Mouse (Mus musculus) kidney, embryonic 16.5 days (tissue): Measurements from ENCODE around the gene Gm13285. TPM values are rescaled to one million over a fixed set of nuclear protein-coding genes. Genes with fewer than 3 reads are reported as not detected.
"Not testable (repeated sequence)": the region's sequence is repeated elsewhere in the genome, so short reads cannot be mapped to it uniquely, and the experiment has no call there.

Source experiments
- ATAC-seq: fragments of 200-750 bp; cut with Nextera tagmentation; 2 replicates; pipeline ENCODE4 v1.8.0; 2017; ENCODE audit warnings: moderate TSS enrichment; ENCODE audit not compliant: low FRiP score, low TSS enrichment
- H3K27ac ChIP-seq: fragments of 300-500 bp; sonication (generic); 2 replicates; pipeline ENCODE4 v1.5.1; 2014; ENCODE audit warnings: low read length
- H3K27me3 ChIP-seq: fragments of 300-500 bp; sonication (generic); 2 replicates; pipeline ENCODE4 v1.6.1; 2014; ENCODE audit warnings: low read length, control low read depth, mixed read lengths; ENCODE audit not compliant: insufficient read depth
- H3K36me3 ChIP-seq: fragments of 300-500 bp; sonication (generic); 2 replicates; pipeline ENCODE4 v1.6.1; 2014; ENCODE audit warnings: low read length, control low read depth, mixed read lengths; ENCODE audit not compliant: insufficient read depth
- H3K4me1 ChIP-seq: fragments of 300-500 bp; sonication (generic); 2 replicates; pipeline ENCODE4 v1.6.1; 2014; ENCODE audit warnings: low read length, control low read depth, mixed read lengths; ENCODE audit not compliant: insufficient read depth
- H3K4me2 ChIP-seq: fragments of 300-500 bp; sonication (generic); replicated peaks from 2 replicates; pipeline ENCODE4 v1.6.1; 2014; ENCODE audit warnings: low read depth, low read length
- H3K4me3 ChIP-seq: fragments of 300-500 bp; sonication (generic); 2 replicates; pipeline ENCODE4 v1.5.1; 2014; ENCODE audit warnings: mild to moderate bottlenecking, low read length
- H3K9ac ChIP-seq: fragments of 300-500 bp; sonication (generic); replicated peaks from 2 replicates; pipeline ENCODE4 v1.6.1; 2014; ENCODE audit warnings: low read length
- H3K9me3 ChIP-seq: fragments of 300-500 bp; sonication (generic); 2 replicates; pipeline ENCODE4 v1.6.1; 2016; ENCODE audit warnings: low read length, control low read depth
- WGBS: fragments of 180-500 bp; shearing (Covaris S2); extraction: QIAGEN DNeasy Blood & Tissue Kit; methylation state at CpG from one replicate; pipeline ENCODE4 v1.1.7; 2014; 5-methylcytosine and 5-hydroxymethylcytosine counted together
- polyA plus RNA-seq: library from polyadenylated mRNA; unstranded; fragments of >200 nt; fragmentation: Nextera tagmentation; extraction: Ambion mirVana; gene quantifications from 2 replicates; pipeline ENCODE4 v1.2.1, GENCODE M21; 2015

Gene Gm13285
- polyA plus RNA-seq, 1 experiment from 2014 or later, result 1.8 TPM

DNA sequence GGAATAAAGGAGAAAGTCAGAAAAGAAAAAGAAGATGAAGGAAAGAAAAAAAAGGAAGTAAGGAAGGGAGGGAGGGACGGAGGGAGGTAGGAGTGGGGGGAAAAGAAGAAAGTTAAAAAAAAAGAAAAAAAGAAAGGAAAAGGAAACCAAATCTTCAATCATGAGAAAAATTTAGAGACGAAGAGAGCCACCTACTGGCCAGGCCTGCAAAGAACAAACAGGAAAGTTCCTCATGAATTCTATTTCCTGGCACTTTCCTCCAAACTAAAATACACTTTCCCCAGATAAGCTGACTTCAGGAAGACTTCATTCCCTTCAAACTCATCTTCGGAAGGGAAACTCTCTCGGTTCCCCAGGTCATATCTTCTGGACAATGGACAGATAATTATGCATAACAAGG, 31.1 kb downstream of the Gm13285 start:
- H3K27me3 ChIP-seq, result no peaks in the 10 kb centered on the region
- H3K4me2 ChIP-seq, result no peak overlapping the region
- ATAC-seq, result no peak
- no peaks in the 10 kb centered on the region for H3K4me1 ChIP-seq
- H3K36me3 ChIP-seq, result no peaks in the 10 kb centered on the region
- no peaks in the 10 kb centered on the region for H3K9me3 ChIP-seq
- no peak overlapping the region for H3K27ac ChIP-seq
- 27% methylated on average over 4 of the region's 4 CpGs for WGBS
- H3K9ac ChIP-seq, result no peak overlapping the region
- no peak overlapping the region for H3K4me3 ChIP-seq

DNA sequence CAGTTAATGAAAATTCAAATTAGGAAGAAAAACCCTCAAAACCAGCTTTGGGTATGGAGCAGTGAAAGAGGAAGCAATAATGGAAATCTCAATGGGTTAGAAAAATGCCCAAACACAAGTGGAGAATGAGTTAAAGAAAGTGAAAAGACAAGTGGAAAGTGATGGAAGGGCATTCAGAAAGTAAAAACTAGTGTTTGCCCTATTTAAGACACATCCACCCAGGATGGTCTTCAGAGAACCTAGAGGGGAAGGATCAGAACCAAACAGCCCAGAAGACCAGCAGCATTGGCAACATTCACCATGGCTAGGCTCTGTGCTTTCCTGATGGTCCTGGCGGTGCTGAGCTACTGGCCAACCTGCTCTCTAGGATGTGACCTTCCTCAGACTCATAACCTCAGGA, 35.8 kb downstream of the Gm13285 start, which contains the start of gene Ifna5:
Gene Ifna5 (plus strand): TSS at position 301 of the 400 bp plus-strand sequence.
- not testable (repeated sequence) for H3K9me3 ChIP-seq, H3K4me1 ChIP-seq, H3K9ac ChIP-seq, H3K36me3 ChIP-seq, H3K27me3 ChIP-seq, ATAC-seq, H3K4me2 ChIP-seq, H3K27ac ChIP-seq, H3K4me3 ChIP-seq
- WGBS, result 100% methylated on average over 1 of the region's 1 CpGs

DNA sequence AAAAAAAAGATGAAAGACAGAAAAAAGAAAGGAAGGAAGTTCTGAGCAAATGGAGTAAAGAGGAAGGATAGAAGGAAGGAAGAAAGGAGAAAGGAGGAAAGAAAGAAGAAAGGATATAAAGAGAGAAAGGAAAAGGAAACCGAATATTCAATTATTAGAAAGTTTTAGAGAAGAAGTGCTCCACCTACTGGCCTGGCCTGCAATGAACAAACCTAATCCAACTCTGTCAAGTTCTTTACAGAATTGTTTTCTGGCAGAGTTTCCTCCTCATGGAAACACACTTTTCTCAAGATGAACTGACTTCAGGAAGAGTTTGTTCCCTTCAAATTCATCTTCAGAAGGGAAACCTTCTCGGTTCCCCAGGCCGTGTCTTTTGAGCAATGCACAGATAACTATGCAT, 39.4 kb downstream of the Gm13285 start:
- no peak overlapping the region for H3K4me3 ChIP-seq
- no peak overlapping the region for H3K4me2 ChIP-seq
- no peak for ATAC-seq
- WGBS, result 38% methylated on average over 3 of the region's 3 CpGs
- H3K9me3 ChIP-seq, result no peaks in the 10 kb centered on the region
- H3K27me3 ChIP-seq, result no peaks in the 10 kb centered on the region
- no peaks in the 10 kb centered on the region for H3K36me3 ChIP-seq
- H3K4me1 ChIP-seq, result no peaks in the 10 kb centered on the region
- no peak overlapping the region for H3K9ac ChIP-seq
- no peak overlapping the region for H3K27ac ChIP-seq

GRCm38 (mm10) chr4:88840058-88840457, 40.6 kb downstream of the Gm13285 start:
- no peaks in the 10 kb centered on the region for H3K9me3 ChIP-seq
- no peak for ATAC-seq
- 71% methylated on average over 3 of the region's 3 CpGs for WGBS

DNA sequence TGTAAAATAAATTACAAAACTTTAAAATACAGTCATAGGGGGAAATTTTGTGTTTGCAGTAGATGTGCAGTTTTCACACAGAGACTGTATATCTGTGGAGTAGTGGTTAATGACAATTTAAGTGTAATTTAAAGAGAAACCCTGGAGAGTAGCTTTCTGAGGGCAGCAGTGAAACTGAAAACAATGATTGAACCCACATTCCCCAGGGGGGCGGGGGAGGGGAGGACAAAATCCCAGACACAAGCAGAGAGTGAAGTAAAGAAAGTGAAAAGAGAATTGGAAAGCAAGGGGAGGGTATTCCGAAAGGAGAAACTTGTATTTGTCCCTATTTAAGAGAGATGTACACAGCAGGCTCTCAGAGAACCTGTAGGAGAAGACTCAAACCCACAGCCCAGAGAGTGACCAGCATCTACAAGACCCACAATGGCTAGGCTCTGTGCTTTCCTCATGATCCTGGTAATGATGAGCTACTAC, 42.0 kb downstream of the Gm13285 start, which contains the start of gene Ifna4:
Gene Ifna4 (plus strand): TSS at position 424 of the 474 bp plus-strand sequence.
- WGBS, result 69% methylated on average over 2 of the region's 2 CpGs
- H3K9ac ChIP-seq, result no peak within 1 kb of the TSS
- no peak within 1 kb of the TSS for H3K27ac ChIP-seq
- H3K4me2 ChIP-seq, result no peak within 1 kb of the TSS
- ATAC-seq, result no peak
- no peaks in the 10 kb centered on the region for H3K27me3 ChIP-seq
- H3K9me3 ChIP-seq, result no peaks in the 10 kb centered on the region
- no peaks in the 10 kb centered on the region for H3K36me3 ChIP-seq
- H3K4me3 ChIP-seq, result no peak within 1 kb of the TSS
- H3K4me1 ChIP-seq, result no peaks in the 10 kb centered on the region

More at GRCm38 (mm10) chr4:88840058-88840457, 40.6 kb downstream of the Gm13285 start:
- H3K36me3 ChIP-seq, result no peaks in the 10 kb centered on the region
- H3K9ac ChIP-seq, result no peak overlapping the region
- no peak overlapping the region for H3K27ac ChIP-seq
- H3K4me1 ChIP-seq, result no peaks in the 10 kb centered on the region
- H3K4me3 ChIP-seq, result no peak overlapping the region
- no peaks in the 10 kb centered on the region for H3K27me3 ChIP-seq
- H3K4me2 ChIP-seq, result no peak overlapping the region

GRCm38 (mm10) chr4:88845334-88845733, 45.9 kb downstream of the Gm13285 start:
- no peak overlapping the region for H3K27ac ChIP-seq
- H3K4me1 ChIP-seq, result no peaks in the 10 kb centered on the region
- ATAC-seq, result no peak
- H3K9me3 ChIP-seq, result no peaks in the 10 kb centered on the region
- no peaks in the 10 kb centered on the region for H3K27me3 ChIP-seq
- no peak overlapping the region for H3K4me3 ChIP-seq
- no peak overlapping the region for H3K4me2 ChIP-seq
- 52% methylated on average over 2 of the region's 2 CpGs for WGBS
- no peaks in the 10 kb centered on the region for H3K36me3 ChIP-seq
- no peak overlapping the region for H3K9ac ChIP-seq

DNA sequence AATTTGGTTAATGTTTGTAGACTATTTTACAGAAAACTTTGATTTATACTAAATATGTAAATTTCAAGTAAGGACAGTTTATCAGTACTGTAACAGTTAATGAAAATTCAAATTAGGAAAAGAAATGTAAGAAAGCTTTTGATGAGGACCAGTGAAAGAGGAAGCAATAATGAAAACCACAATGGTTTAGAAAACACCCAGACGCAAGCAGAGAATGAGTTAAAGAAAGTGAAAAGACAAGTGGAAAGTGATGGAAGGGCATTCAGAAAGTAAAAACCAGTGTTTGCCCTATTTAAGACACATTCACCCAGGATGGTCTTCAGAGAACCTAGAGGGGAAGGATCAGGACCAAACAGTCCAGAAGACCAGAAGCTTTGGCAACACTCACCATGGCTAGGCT, 50.2 kb downstream of the Gm13285 start, which contains the start of gene Ifna1:
Gene Ifna1 (plus strand): TSS at position 390 of the 400 bp plus-strand sequence.
- 90% methylated on average over 1 of the region's 1 CpGs for WGBS
- Histone ChIP-seq H3K4me2 (no peak within 1 kb of the TSS), H3K4me3 (no peak within 1 kb of the TSS), H3K36me3 (no peaks in the 10 kb centered on the region), H3K9me3 (no peaks in the 10 kb centered on the region), H3K27me3 (no peaks in the 10 kb centered on the region), H3K27ac (no peak within 1 kb of the TSS), H3K9ac (no peak within 1 kb of the TSS), H3K4me1 (no peaks in the 10 kb centered on the region)
- ATAC-seq, result no peak

Other genes with a start within 250 kb of the Gm13285 start
- gene Ifna15, start 241.4 kb upstream of the Gm13285 start, polyA plus RNA-seq, result not detected in 2 replicates
- not detected in 2 replicates for gene Ifna14, start 227.9 kb upstream of the Gm13285 start, polyA plus RNA-seq
- gene Ifna9, start 207.3 kb upstream of the Gm13285 start, polyA plus RNA-seq, result not detected in 2 replicates
- not detected in 2 replicates for gene Ifna12, start 196.3 kb upstream of the Gm13285 start, polyA plus RNA-seq
- not detected in 2 replicates for gene C87499, start 165.3 kb upstream of the Gm13285 start, polyA plus RNA-seq
- gene Ifna13, start 155.2 kb upstream of the Gm13285 start, polyA plus RNA-seq, result not detected in 2 replicates
- gene Ifna16, start 122.7 kb upstream of the Gm13285 start, polyA plus RNA-seq, result not detected in 2 replicates
- not detected in 2 replicates for gene Ifna2, start 115.8 kb upstream of the Gm13285 start, polyA plus RNA-seq
- not detected in 2 replicates for gene Ifnab, start 108.3 kb upstream of the Gm13285 start, polyA plus RNA-seq
- gene Gm26566, start 77.9 kb upstream of the Gm13285 start, polyA plus RNA-seq, result 1.3 and 1.4 TPM in 2 replicates
- 95.4 and 97.6 TPM in 2 replicates for gene Klhl9, start 77.2 kb upstream of the Gm13285 start, polyA plus RNA-seq
- not detected in 2 replicates for gene Gm13271, start 44.8 kb upstream of the Gm13285 start, polyA plus RNA-seq
- gene Gm13283, start 39.5 kb upstream of the Gm13285 start, polyA plus RNA-seq, result 0.31 and 0.36 TPM in 2 replicates
- gene Gm13290, start 25.8 kb upstream of the Gm13285 start, polyA plus RNA-seq, result not detected in 2 replicates
- not detected in 2 replicates for gene Gm13289, start 22.7 kb upstream of the Gm13285 start, polyA plus RNA-seq
- not detected in 2 replicates for gene Gm13272, start 19.8 kb upstream of the Gm13285 start, polyA plus RNA-seq
- gene Ifnz, start 17.5 kb upstream of the Gm13285 start, polyA plus RNA-seq, result 0.58 TPM in 1 of 2 replicates, not detected in the other
- 0.37 TPM in 1 of 2 replicates, not detected in the other for gene Gm13276, start 14.0 kb upstream of the Gm13285 start, polyA plus RNA-seq
- gene Gm13277, start 11.0 kb upstream of the Gm13285 start, polyA plus RNA-seq, result not detected in 2 replicates
- not detected in 2 replicates for gene Gm13278, start 8.1 kb upstream of the Gm13285 start, polyA plus RNA-seq
- gene Gm13275, start 5.2 kb upstream of the Gm13285 start, polyA plus RNA-seq, result not detected in 2 replicates
- gene Gm13279, start 2.3 kb upstream of the Gm13285 start, polyA plus RNA-seq, result not detected in 2 replicates
- gene Gm13287, start 3.6 kb downstream of the Gm13285 start, polyA plus RNA-seq, result not detected in 2 replicates
- 0.05 TPM in 1 of 2 replicates, not detected in the other for gene Gm13288, start 5.9 kb downstream of the Gm13285 start, polyA plus RNA-seq
- not detected in 2 replicates for gene Ifna7, start 16.6 kb downstream of the Gm13285 start, polyA plus RNA-seq
- not detected in 2 replicates for gene Ifna11, start 20.3 kb downstream of the Gm13285 start, polyA plus RNA-seq
- gene Ifna6, start 27.8 kb downstream of the Gm13285 start, polyA plus RNA-seq, result not detected in 2 replicates
- not detected in 2 replicates for gene Ifna5, start 35.9 kb downstream of the Gm13285 start, polyA plus RNA-seq
- gene Ifna4, start 42.2 kb downstream of the Gm13285 start, polyA plus RNA-seq, result not detected in 2 replicates
- not detected in 2 replicates for gene Ifna1, start 50.4 kb downstream of the Gm13285 start, polyA plus RNA-seq
- gene Ifne, start 80.5 kb downstream of the Gm13285 start, polyA plus RNA-seq, result not detected in 2 replicates